Mouse (Mus musculus): Measurements from ENCODE around the gene Tmem54.

DNA sequence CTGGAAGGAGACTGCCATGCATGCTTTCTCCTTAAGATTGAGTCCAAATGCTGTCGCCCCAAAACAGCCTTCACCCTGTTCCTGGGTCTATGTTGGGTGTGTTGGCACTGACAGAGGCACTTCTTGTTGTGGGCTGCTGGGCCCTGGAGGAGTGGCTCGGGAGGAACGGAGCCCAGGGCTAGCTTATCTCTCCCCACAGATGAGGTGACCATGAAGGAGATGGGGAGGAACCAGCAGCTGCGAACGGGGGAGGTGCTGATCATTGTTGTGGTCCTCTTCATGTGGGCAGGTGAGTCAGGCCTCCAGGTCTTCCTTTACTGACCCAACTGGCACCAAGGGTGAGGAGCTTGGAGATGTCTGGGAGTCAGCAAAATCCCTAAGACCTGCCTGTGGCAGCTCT lies 34.3 kb downstream of the Tmem54 start:
- peak; percentile 79 for TF ChIP-seq GATA1 (IDR thresholded peaks at IDR 0.05; ENCODE audit: low read length)
- TF ChIP-seq TAL1 (IDR thresholded peaks at IDR 0.05; ENCODE audit: low read length) = peak; percentile 75

Measured in erythroblast, embryonic 14.5 days (primary cell).